Mouse (Mus musculus): Measurements from ENCODE around the gene Tshz2. TPM values are rescaled to one million over a fixed set of nuclear protein-coding genes. Genes with fewer than 3 reads are reported as not detected.

Tshz2 gene
- polyA plus RNA-seq, 1 experiment from 2014 or later: 2.3 TPM

- 74% methylated on average over 7 of the region's 7 CpGs for WGBS
- Histone ChIP-seq H3K4me3 (ENCODE audit: low read depth, low read length) (no peak overlapping the region), H3K9ac (replicated peaks; ENCODE audit: low read length) (no peak overlapping the region), H3K27me3 (ENCODE audit: control insufficient read depth, insufficient read depth, low read length) (no peaks in the 10 kb centered on the region), H3K27ac (replicated peaks; ENCODE audit: low read depth, low read length) (no peak overlapping the region), H3K9me3 (replicated peaks; ENCODE audit: control insufficient read depth, low read length) (no peaks in the 10 kb centered on the region), H3K36me3 (replicated peaks; ENCODE audit: control insufficient read depth, insufficient read depth, low read depth, low read length) (no peaks in the 10 kb centered on the region), H3K4me2 (ENCODE audit: low read depth, low read length) (no peak overlapping the region), H3K4me1 (ENCODE audit: control insufficient read depth, insufficient read depth, low read length) (no peaks in the 10 kb centered on the region)
- ATAC-seq (replicated peaks; ENCODE audit: insufficient number of reproducible peaks, low FRiP score, low TSS enrichment, low read depth): no peak
- DNase-seq (ENCODE audit: low spot score): no peak
Measured at GRCm38 (mm10) chr2:169907979-169908378, 275.2 kb downstream of the Tshz2 start.

GRCm38 (mm10) chr2:169910606-169911005 is 277.8 kb downstream of the Tshz2 start:
- Histone ChIP-seq H3K9ac (replicated peaks; ENCODE audit: low read length) (no peak overlapping the region), H3K27me3 (ENCODE audit: control insufficient read depth, insufficient read depth, low read length) (no peaks in the 10 kb centered on the region), H3K9me3 (replicated peaks; ENCODE audit: control insufficient read depth, low read length) (no peaks in the 10 kb centered on the region), H3K4me1 (ENCODE audit: control insufficient read depth, insufficient read depth, low read length) (no peaks in the 10 kb centered on the region), H3K27ac (replicated peaks; ENCODE audit: low read depth, low read length) (no peak overlapping the region), H3K36me3 (replicated peaks; ENCODE audit: control insufficient read depth, insufficient read depth, low read depth, low read length) (no peaks in the 10 kb centered on the region), H3K4me3 (ENCODE audit: low read depth, low read length) (no peak overlapping the region), H3K4me2 (ENCODE audit: low read depth, low read length) (no peak overlapping the region)
- WGBS: 73% methylated on average over 4 of the region's 4 CpGs
- ATAC-seq (replicated peaks; ENCODE audit: insufficient number of reproducible peaks, low FRiP score, low TSS enrichment, low read depth): no peak
- DNase-seq (ENCODE audit: low spot score): no peak

DNA sequence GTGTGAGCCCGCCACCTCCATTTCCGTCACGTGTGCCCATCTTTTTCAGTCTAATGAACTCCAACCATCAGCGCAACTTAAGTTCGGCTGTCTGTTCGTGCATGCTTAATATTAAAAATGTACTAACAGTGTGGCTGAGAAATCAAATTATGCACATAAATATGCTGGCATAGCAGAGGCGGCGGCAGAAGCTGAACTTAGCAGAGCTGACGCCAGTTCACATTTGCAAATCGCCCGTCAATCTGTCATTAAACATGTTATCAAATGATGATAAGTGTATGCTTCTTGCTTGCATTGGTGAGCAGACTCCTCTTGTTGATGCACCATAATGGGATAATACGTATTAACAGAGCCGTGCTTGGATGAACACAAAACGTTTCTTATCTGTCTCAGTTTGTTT is 280.0 kb downstream of the Tshz2 start:
- no peaks in the 10 kb centered on the region for H3K36me3 ChIP-seq (replicated peaks; ENCODE audit: control insufficient read depth, insufficient read depth, low read depth, low read length)
- ATAC-seq (replicated peaks; ENCODE audit: insufficient number of reproducible peaks, low FRiP score, low TSS enrichment, low read depth) (no peak), DNase-seq (ENCODE audit: low spot score) (no peak)
- H3K27me3 ChIP-seq (ENCODE audit: control insufficient read depth, insufficient read depth, low read length): no peaks in the 10 kb centered on the region
- H3K4me1 ChIP-seq (ENCODE audit: control insufficient read depth, insufficient read depth, low read length): no peaks in the 10 kb centered on the region
- H3K4me3 ChIP-seq (ENCODE audit: low read depth, low read length): no peak overlapping the region
- H3K9me3 ChIP-seq (replicated peaks; ENCODE audit: control insufficient read depth, low read length): no peaks in the 10 kb centered on the region
- 87% methylated on average over 14 of the region's 14 CpGs for WGBS
- H3K9ac ChIP-seq (replicated peaks; ENCODE audit: low read length): no peak overlapping the region
- no peak overlapping the region for H3K27ac ChIP-seq (replicated peaks; ENCODE audit: low read depth, low read length)
- no peak overlapping the region for H3K4me2 ChIP-seq (ENCODE audit: low read depth, low read length)

- no peak overlapping the region for H3K9ac ChIP-seq (replicated peaks; ENCODE audit: low read length)
- H3K4me1 ChIP-seq (ENCODE audit: control insufficient read depth, insufficient read depth, low read length): no peaks in the 10 kb centered on the region
- no peak overlapping the region for H3K4me3 ChIP-seq (ENCODE audit: low read depth, low read length)
- no peaks in the 10 kb centered on the region for H3K27me3 ChIP-seq (ENCODE audit: control insufficient read depth, insufficient read depth, low read length)
- H3K4me2 ChIP-seq (ENCODE audit: low read depth, low read length): no peak overlapping the region
- H3K9me3 ChIP-seq (replicated peaks; ENCODE audit: control insufficient read depth, low read length): no peaks in the 10 kb centered on the region
- no peaks in the 10 kb centered on the region for H3K36me3 ChIP-seq (replicated peaks; ENCODE audit: control insufficient read depth, insufficient read depth, low read depth, low read length)
- H3K27ac ChIP-seq (replicated peaks; ENCODE audit: low read depth, low read length): no peak overlapping the region
- ATAC-seq (replicated peaks; ENCODE audit: insufficient number of reproducible peaks, low FRiP score, low TSS enrichment, low read depth) (no peak), DNase-seq (ENCODE audit: low spot score) (no peak)
- 86% methylated on average over 8 of the region's 8 CpGs for WGBS
Measured at GRCm38 (mm10) chr2:169914903-169915302, 282.1 kb downstream of the Tshz2 start.

GRCm38 (mm10) chr2:169915326-169915725 is 282.5 kb downstream of the Tshz2 start:
- H3K4me2 ChIP-seq (ENCODE audit: low read depth, low read length): no peak overlapping the region
- no peaks in the 10 kb centered on the region for H3K27me3 ChIP-seq (ENCODE audit: control insufficient read depth, insufficient read depth, low read length)
- no peak overlapping the region for H3K4me3 ChIP-seq (ENCODE audit: low read depth, low read length)
- H3K4me1 ChIP-seq (ENCODE audit: control insufficient read depth, insufficient read depth, low read length): no peaks in the 10 kb centered on the region
- no peaks in the 10 kb centered on the region for H3K36me3 ChIP-seq (replicated peaks; ENCODE audit: control insufficient read depth, insufficient read depth, low read depth, low read length)
- ATAC-seq (replicated peaks; ENCODE audit: insufficient number of reproducible peaks, low FRiP score, low TSS enrichment, low read depth): no peak
- no peak for DNase-seq (ENCODE audit: low spot score)
- no peak overlapping the region for H3K27ac ChIP-seq (replicated peaks; ENCODE audit: low read depth, low read length)
- H3K9me3 ChIP-seq (replicated peaks; ENCODE audit: control insufficient read depth, low read length): no peaks in the 10 kb centered on the region
- H3K9ac ChIP-seq (replicated peaks; ENCODE audit: low read length): no peak overlapping the region
- 82% methylated on average over 13 of the region's 13 CpGs for WGBS

DNA sequence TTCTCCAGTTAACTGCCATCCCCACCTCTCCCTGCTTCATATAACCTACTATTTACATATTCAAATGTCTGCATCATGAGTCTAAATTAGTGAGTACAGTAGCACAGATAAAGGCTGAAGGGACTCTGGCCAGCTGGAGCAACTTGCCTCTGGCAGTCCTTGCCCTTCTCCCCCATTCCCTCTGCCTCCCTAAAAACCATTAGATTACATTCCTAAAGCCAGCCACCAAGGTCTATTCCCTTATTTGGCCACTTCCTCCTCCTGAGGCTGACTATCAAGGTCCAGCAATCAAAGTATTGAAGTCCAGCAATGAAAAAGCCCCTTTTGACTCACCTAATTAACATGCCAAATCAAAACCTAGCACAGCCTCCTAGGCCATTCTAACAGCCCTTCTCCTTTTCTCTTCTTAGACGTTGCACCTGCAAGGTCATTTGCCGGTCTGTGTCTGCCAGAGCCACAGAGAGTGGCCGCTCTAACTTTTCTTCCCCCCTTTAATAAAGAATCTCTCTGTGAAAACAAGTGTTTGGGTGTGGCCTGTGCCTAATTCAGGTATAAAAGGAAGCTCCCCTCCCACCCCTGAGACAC is 286.4 kb downstream of the Tshz2 start:
- Histone ChIP-seq H3K36me3 (replicated peaks; ENCODE audit: control insufficient read depth, insufficient read depth, low read depth, low read length) (no peaks in the 10 kb centered on the region), H3K27ac (replicated peaks; ENCODE audit: low read depth, low read length) (no peak overlapping the region), H3K4me2 (ENCODE audit: low read depth, low read length) (no peak overlapping the region), H3K4me3 (ENCODE audit: low read depth, low read length) (no peak overlapping the region), H3K9me3 (replicated peaks; ENCODE audit: control insufficient read depth, low read length) (no peaks in the 10 kb centered on the region), H3K4me1 (ENCODE audit: control insufficient read depth, insufficient read depth, low read length) (no peaks in the 10 kb centered on the region), H3K9ac (replicated peaks; ENCODE audit: low read length) (no peak overlapping the region), H3K27me3 (ENCODE audit: control insufficient read depth, insufficient read depth, low read length) (no peaks in the 10 kb centered on the region)
- ATAC-seq (replicated peaks; ENCODE audit: insufficient number of reproducible peaks, low FRiP score, low TSS enrichment, low read depth) (no peak), DNase-seq (ENCODE audit: low spot score) (no peak)
- WGBS: 76% methylated on average over 3 of the region's 3 CpGs

DNA sequence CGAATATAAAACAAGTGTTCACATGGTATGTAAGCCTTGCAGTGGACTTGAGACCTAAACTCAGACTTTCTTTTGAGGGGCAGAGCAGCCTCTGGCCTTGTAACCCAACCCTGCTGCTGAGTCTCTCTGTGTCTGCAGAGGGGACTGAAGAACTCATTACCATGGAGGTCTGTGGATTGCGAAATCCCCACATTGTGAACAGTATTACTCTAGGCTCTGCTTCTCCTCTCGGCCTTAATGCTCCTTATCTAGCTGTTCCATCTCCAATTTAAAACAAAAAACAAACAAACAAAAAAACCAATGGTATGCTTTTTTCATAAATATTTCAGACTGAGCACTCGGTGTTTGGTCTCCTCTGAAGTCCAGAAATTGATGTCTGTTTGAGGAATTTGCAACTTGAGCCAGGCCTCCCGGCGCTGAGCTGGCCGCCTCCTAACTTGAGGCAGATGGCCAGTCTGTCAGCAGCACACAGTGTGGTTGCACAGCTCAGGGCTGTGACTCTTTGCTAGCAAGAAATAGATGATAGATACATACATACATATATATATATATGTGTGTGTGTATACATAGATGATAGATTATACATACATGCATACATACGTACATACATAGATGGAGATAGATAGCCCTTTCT is 291.5 kb downstream of the Tshz2 start:
- ATAC-seq (replicated peaks; ENCODE audit: insufficient number of reproducible peaks, low FRiP score, low TSS enrichment, low read depth): no peak
- WGBS: 51% methylated on average over 8 of the region's 8 CpGs
- no peaks in the 10 kb centered on the region for H3K27me3 ChIP-seq (ENCODE audit: control insufficient read depth, insufficient read depth, low read length)
- no peak overlapping the region for H3K9ac ChIP-seq (replicated peaks; ENCODE audit: low read length)
- no peaks in the 10 kb centered on the region for H3K4me1 ChIP-seq (ENCODE audit: control insufficient read depth, insufficient read depth, low read length)
- no peak overlapping the region for H3K4me2 ChIP-seq (ENCODE audit: low read depth, low read length)
- no peaks in the 10 kb centered on the region for H3K9me3 ChIP-seq (replicated peaks; ENCODE audit: control insufficient read depth, low read length)
- DNase-seq (ENCODE audit: low spot score): peak; percentile 46
- no peaks in the 10 kb centered on the region for H3K36me3 ChIP-seq (replicated peaks; ENCODE audit: control insufficient read depth, insufficient read depth, low read depth, low read length)
- H3K27ac ChIP-seq (replicated peaks; ENCODE audit: low read depth, low read length): no peak overlapping the region
- H3K4me3 ChIP-seq (ENCODE audit: low read depth, low read length): no peak overlapping the region

DNA sequence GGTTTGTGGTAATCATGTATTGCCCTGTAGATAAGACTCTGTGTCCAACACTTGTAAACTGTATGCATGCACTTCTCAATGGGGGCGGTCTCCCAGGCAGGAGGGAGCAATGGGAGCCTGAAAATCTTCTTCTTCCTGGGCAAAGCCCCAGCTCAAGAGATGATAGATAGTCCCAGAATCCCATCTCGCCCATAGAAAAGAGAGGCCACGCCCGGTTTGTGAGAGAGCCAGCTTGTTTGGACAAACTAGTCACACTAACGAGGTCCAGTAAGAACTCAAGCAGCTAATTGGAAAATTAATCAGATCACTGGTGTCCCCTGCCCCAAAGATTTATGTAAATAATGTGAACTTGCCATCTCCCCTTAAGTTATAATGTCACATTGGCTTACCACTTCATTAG is 292.7 kb downstream of the Tshz2 start:
- H3K9ac ChIP-seq (replicated peaks; ENCODE audit: low read length): no peak overlapping the region
- H3K36me3 ChIP-seq (replicated peaks; ENCODE audit: control insufficient read depth, insufficient read depth, low read depth, low read length): no peaks in the 10 kb centered on the region
- H3K4me2 ChIP-seq (ENCODE audit: low read depth, low read length): no peak overlapping the region
- H3K4me3 ChIP-seq (ENCODE audit: low read depth, low read length): no peak overlapping the region
- H3K4me1 ChIP-seq (ENCODE audit: control insufficient read depth, insufficient read depth, low read length): no peaks in the 10 kb centered on the region
- 84% methylated on average over 5 of the region's 5 CpGs for WGBS
- DNase-seq (ENCODE audit: low spot score) (no peak), ATAC-seq (replicated peaks; ENCODE audit: insufficient number of reproducible peaks, low FRiP score, low TSS enrichment, low read depth) (no peak)
- H3K27ac ChIP-seq (replicated peaks; ENCODE audit: low read depth, low read length): no peak overlapping the region
- no peaks in the 10 kb centered on the region for H3K27me3 ChIP-seq (ENCODE audit: control insufficient read depth, insufficient read depth, low read length)
- H3K9me3 ChIP-seq (replicated peaks; ENCODE audit: control insufficient read depth, low read length): no peaks in the 10 kb centered on the region
